Mouse (Mus musculus) 416B (cell line): Measurements from ENCODE around the gene Gba.

Experiments used
- DNase-seq: peaks from one replicate; pipeline ENCODE4 v3.0.0; 2011; ENCODE audit warnings: low read depth

The Gba gene

DNA sequence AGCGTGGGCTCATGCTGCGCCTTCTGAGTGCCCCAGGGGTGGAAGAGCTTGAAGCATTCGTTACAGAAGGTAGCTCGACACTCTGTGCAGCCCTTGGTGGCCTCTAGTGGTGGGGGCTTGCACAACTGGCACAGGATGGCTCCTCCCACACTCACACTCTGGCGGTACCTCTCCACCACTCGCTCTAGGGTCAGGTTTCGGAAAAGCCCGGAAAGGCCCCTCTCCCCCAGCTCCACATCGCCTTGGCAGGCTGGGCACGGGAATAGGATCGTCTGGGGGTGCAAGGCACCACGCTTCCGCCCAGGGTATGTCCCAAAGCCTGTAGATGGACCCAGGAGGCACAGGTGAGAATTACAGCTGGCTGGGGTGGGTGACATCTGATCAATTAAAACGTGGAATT, 40.9 kb downstream of the Gba start:
- peak; percentile 72 for DNase-seq

DNA sequence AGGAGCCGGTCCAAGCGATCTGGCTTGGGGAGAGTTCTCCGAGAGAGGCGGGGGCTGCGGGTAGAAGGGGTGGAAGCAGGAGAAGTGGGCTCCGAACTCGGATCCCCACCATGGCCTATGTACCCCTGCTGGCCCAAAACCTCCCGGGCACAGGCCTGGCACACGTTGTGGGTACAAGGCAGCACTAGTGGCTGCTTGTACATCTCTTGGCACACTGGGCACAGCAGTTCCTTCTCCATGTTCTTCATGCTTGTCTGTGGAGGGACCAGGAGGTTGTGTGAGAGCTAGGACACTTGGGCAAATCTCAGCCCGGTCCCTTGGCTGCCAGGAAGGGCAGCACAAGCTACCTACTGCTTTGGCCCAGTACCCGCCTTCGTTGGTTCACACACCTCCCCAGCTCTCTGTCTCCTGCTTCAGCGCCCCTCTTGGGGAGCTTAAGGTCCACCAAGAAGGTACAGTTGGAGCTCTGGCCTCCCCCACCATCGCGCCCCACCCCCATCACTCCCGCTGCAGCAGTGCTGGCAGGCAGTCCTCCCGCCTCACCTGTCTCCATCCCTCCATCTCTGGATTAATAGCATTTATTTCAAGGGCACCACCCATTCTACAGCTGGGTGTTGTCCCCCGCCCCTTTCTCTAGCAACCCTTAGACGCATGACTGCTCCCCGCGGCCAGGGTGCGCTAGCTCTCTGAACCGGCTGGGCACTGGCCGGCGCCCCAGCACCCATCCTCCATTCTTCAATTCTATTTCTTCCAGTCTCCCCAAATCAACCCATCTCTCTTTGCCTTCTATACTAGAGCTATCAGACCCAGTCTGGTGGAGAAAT, 41.6 kb downstream of the Gba start:
- peak; percentile 42 for DNase-seq

DNA sequence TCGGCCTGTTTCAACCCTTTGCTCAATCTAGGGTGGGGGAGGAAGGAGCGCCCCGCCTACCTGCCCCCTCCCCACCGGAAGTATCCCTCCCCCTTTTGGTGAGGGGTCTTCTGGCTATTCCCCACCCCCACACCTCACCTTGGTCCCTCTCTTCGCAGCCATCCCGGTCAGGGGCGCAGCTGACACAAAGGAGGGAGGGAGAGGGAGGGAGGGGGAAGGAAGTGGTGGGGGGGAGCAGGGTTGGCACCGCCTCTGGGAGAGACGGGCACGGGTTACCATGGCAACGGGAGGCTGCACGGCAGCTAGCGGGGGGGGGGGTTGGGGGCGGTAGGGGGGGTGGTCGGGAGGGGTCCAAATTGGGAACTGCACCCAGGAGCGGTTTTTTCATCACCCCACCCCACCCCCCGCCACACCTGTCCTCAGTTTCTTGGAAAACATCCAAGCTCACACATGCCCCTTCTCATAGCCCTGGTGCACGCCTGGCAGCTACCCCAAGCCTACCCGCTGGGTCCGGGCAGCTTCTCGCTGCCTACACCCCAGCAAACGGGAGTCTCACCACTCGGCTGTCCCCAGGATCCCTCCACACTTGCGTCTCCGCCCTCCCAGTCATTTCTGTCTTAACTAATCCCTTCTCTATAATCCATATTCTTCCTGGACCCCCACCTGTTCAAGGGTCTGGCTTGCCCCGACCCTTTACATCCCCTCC, 42.4 kb downstream of the Gba start:
- DNase-seq: peak; percentile 59

DNA sequence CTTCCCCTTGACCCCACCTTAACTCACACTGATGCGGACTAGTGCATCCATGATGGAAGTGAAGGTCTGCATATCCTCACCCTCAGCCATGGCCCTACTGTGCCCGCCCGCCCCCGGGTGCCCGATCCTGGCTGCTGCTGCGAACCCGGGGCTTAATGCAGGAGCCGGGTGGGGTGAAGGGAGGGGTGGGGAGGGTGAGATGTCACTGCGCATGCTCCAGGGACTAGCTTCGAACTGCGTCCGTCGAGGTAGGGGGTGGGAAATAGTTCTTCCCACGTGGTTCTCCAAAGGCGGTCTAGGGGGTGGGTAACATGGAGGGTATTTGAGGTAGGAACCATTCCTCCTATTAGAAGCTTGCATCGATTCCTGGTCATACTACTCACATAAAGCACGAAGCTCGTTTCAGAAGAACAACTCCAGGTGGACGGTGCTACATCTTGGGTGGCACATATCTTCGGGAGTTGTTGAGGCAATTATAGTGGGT, 43.0 kb downstream of the Gba start, which contains the start of gene Krtcap2:
Krtcap2 (plus strand) TSS at position 279 of the 484 bp plus-strand sequence.
- peak; percentile 72 for DNase-seq

DNA sequence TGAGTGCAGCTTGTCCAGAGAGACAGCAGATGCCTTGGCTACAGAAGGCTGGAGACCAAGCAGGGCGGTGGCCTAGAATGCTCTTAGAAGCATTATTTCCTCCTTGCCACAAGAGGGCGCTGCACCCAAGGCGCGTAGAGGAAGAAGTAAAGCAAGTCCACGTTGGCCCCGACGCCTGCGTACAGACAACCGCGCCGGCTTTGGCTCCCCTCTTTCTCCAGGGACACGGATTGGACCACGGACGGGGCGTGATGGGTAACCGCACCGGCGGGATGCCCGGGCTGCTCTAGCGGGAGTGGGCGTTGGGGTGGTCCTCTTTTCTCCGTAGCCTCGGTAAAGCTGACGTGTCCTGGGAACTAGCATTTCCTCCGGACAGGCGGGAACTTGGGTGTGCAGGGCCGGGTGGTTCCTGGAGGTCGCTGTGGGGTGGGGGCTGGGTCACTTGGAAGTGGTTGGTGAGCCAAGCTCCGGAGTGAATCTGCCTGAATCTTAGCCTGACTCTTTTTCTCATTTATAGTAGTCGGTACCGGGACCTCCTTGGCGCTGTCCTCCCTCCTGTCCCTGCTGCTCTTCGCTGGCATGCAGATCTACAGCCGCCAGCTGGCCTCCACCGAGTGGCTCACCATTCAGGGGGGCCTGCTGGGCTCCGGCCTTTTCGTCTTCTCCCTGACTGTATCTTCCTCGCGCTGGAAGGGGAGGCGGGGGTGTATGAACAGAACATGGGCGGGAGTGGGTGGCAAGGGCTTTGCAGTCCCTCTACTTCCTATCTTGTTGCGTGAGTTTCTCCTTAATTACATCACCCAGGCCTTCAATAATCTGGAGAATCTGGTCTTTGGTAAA, 43.8 kb downstream of the Gba start, which contains the start of gene Trim46:
Trim46 (minus strand) TSS at position 49 of the 840 bp plus-strand sequence.
- peak; percentile 94 for DNase-seq

DNA sequence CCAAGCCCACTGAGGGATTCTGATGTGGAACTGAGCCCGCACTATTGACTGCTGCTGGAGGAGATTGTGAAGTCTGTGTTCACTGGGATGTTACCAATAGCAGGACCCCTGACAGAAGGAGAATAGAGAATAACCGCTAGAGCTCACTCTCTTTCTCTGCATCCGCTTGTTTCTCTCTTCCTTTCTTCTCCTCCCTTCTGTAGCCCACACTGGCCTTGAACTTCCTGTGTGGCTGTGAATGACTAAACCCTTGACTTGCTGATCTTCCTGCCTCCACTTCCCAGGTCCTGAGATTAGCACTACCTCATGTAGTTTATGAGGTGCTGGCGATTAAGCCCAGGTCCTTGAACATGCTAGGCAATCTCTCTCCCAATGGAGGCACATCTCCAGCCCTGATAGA, 44.7 kb downstream of the Gba start:
- peak; percentile 54 for DNase-seq

DNA sequence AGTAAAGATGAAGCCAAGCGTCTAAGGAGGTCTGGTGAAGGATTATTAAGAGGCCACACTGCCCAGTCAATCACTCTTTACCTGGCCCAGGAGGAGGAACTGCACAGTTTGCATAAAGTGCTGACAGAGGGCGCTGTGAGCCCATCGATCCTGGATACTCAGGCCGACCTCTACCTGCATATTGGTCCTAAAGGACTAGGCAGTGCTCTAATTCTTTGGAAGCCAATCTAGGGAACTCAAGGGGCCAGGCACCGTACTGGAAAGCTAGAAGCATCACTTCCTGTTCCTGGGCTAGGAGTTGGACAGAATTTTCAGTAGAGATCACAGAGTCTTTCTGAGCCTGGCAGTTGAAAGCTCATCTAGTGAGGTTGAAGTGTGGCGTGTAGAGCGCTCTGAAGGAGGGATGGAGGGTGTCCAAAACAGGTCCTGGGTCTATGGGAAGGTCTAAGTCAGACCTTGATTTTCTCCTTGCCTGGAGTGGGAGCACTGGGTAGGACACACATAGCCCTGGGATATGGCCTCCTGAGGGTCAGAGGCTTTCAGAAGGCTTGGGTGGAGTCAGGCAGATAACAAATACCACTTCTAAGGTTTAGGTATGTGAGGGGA, 47.8 kb downstream of the Gba start:
- DNase-seq: peak; percentile 81

DNA sequence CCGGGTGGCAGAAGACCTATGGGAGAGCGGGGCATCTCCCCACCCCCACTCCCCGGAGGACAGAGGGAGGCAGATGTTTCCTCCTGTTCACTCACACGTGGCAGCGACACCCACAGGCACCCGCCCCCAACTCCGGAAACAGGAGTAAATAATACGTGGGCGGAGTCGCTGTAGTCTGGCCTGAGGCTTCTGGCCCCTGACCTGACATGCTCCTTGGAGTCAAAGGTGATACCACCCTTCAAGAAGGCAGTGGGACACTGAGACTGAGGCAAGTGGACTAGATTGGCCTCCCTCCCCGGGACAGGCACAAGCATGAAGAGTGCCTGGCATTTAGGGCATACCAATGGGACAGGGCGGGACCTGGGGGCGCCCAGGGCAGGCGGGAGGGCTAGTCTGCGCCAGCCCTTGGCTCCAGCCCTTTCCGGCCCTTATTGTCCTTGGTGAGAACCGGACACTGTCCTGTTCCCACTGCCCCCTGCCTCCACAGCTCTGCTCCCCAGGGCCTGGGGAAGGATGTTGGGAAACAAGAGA, 48.7 kb downstream of the Gba start:
- DNase-seq: peak; percentile 89

DNA sequence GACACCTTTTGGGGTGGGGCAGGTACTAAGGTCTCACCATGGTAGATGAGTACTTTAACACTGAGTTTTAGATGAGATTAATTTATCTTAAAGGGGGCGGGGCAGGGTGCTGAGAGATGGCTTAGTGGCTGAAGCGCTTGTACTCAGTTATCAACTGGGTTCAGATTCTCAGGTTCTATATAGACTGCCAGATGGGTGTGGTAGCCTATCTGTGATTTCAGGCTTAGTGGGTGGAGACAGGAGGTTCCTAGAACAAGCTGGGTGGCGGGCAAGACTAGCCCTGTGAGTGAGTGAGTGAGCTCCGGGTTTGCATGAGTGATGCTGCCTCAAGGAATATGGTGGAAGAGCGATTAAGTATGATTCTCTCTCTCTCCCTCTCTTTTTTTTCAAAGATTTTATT, 52.3 kb downstream of the Gba start:
- no peak for DNase-seq

DNA sequence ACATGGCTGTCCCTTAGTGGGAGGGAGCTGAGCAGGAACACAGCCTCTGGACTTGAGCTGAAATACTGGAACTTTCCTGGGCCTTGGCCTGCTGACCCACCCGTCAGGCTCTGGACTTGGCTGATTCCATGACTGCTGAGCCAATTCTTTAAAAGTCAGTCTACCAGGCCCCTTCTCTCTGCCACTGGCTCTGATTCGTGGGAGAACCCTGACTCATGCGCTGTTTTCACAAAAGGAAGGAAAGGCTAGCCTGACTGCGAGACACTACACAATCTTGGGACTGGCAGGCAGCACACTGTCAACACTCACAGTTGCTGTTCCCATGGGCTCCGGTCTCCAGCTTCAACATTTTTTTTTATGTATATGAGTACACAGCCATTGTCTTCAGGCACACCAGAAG, 53.4 kb downstream of the Gba start:
- peak; percentile 38 for DNase-seq
